Mouse (Mus musculus): Measurements from ENCODE around the gene Fam71e1. TPM values are rescaled to one million over a fixed set of nuclear protein-coding genes. Genes with fewer than 3 reads are reported as not detected.

The Fam71e1 gene
- total RNA-seq, 2 experiments from 2014 or later = 21.6 to 22.7 TPM

Small RNA genes lying within 50 kb of the gene (microRNA-seq; reads per million reads assigned to microRNA genes)
- gene Mir7052 = 1.3 reads per million
- not detected for gene Mir7053

Other genes starting within 250 kb of the Fam71e1 start
- 1 to 10 TPM in 1 of 2 experiments, under 1 TPM in 1; 0.96 to 1.2 TPM for gene 1700028J19Rik, start 249.9 kb upstream of the Fam71e1 start, total RNA-seq (2021)
- gene 2410002F23Rik, start 249.9 kb upstream of the Fam71e1 start, total RNA-seq (2021) = 100 to 1,000 TPM; 210 to 226 TPM
- not detected for gene Acp4, start 239.2 kb upstream of the Fam71e1 start, total RNA-seq (2021)
- gene Gm15517, start 235.1 kb upstream of the Fam71e1 start, total RNA-seq (2021) = not detected
- 1 to 10 TPM; 6.0 to 7.1 TPM for gene Clec11a, start 189.7 kb upstream of the Fam71e1 start, total RNA-seq (2021)
- 10 to 100 TPM; 12.0 to 16.9 TPM for gene Shank1, start 186.3 kb upstream of the Fam71e1 start, total RNA-seq (2021)
- 1 to 10 TPM; 3.6 to 4.4 TPM for gene Syt3, start 112.5 kb upstream of the Fam71e1 start, total RNA-seq (2021)
- 1 to 10 TPM; 1.0 to 2.0 TPM for gene 1700008O03Rik, start 110.8 kb upstream of the Fam71e1 start, total RNA-seq (2021)
- gene Lrrc4b, start 67.6 kb upstream of the Fam71e1 start, total RNA-seq (2021) = 10 to 100 TPM; 18.7 to 18.8 TPM
- gene Aspdh, start 31.2 kb upstream of the Fam71e1 start, total RNA-seq (2021) = 1 to 10 TPM; 3.2 to 6.2 TPM
- 10 to 100 TPM; 40.3 to 48.1 TPM for gene Josd2, start 28.6 kb upstream of the Fam71e1 start, total RNA-seq (2021)
- 10 to 100 TPM; 84.1 to 90.2 TPM for gene Emc10, start 52 bp upstream of the Fam71e1 start, total RNA-seq (2021)
- 1 to 10 TPM; 6.6 to 9.9 TPM for gene Mybpc2, start 28.1 kb downstream of the Fam71e1 start, total RNA-seq (2021)
- 1 to 10 TPM in 1 of 2 experiments, under 1 TPM in 1; 0.84 to 2.9 TPM for gene Spib, start 35.5 kb downstream of the Fam71e1 start, total RNA-seq (2021)
- gene Pold1, start 52.3 kb downstream of the Fam71e1 start, total RNA-seq (2021) = 10 to 100 TPM; 41.4 to 49.3 TPM
- gene Nr1h2, start 57.4 kb downstream of the Fam71e1 start, total RNA-seq (2021) = 100 to 1,000 TPM; 128 to 129 TPM
- gene Napsa, start 75.8 kb downstream of the Fam71e1 start, total RNA-seq (2021) = 10 to 100 TPM in 1 of 2 experiments, 1 to 10 TPM in 1; 2.5 to 18.3 TPM
- gene Kcnc3, start 94.1 kb downstream of the Fam71e1 start, total RNA-seq (2021) = 1 to 10 TPM; 7.6 to 9.9 TPM
- gene Myh14, start 174.3 kb downstream of the Fam71e1 start, total RNA-seq (2021) = 1 to 10 TPM; 7.0 to 8.2 TPM
- not detected for gene Izumo2, start 212.2 kb downstream of the Fam71e1 start, total RNA-seq (2021)